ENCODE assay signal across 8 mouse cellular contexts in the genomic region with DNA sequence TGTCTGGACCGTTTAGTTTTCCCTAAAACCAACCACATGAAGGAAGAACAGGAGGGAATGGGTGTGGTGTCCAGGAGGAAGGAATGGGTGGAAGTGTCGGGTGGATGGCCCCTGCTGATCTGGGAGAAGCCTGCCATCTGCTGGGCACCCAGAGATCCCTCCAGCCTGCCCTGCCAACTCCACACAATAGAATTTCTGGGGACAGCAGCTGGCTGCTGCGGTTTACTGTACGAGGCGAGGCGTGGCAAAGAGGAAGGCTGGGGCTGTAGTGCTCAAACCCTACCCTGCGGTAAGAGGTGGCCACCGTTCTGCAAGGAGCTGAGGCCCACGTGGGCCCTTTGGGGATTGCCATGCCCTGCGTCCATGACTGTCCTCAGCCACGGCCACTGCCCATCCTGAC. TPM values are rescaled to one million over a fixed set of nuclear protein-coding genes. Genes with fewer than 3 reads are reported as not detected.
DNase-seq lines count a peak whose midpoint lies in the region; ATAC-seq and TF ChIP-seq lines count a peak whose summit lies in the region.

No protein-coding gene starts in this region.

- H3K9me3 ChIP-seq in limb, embryonic 10.5 days (replicated peaks), result no peaks in the 10 kb centered on the region
- H3K9me3 ChIP-seq in midbrain, embryonic 14.5 days (ENCODE audit: control insufficient read depth, low read length), result no peaks in the 10 kb centered on the region

- H3K4me3 ChIP-seq in testis, adult 2 months (ENCODE audit: control insufficient read depth, low read depth, low read length), result no peak overlapping the region
- H3K4me3 ChIP-seq in limb, embryonic 10.5 days, result no peak overlapping the region
- no peak overlapping the region for H3K4me3 ChIP-seq in midbrain, embryonic 14.5 days (replicated peaks; ENCODE audit: low read depth, low read length)

- H3K36me3 ChIP-seq in testis, adult 2 months (ENCODE audit: control insufficient read depth, insufficient read depth, low read length), result no peaks in the 10 kb centered on the region
- peaks cover 6% of the 10 kb centered on the region; the same call in 1 of the 2 replicates for H3K36me3 ChIP-seq in limb, embryonic 10.5 days
- H3K36me3 ChIP-seq in midbrain, embryonic 14.5 days (ENCODE audit: control insufficient read depth, insufficient read depth, low read length), result no peaks in the 10 kb centered on the region

- no peak for DNase-seq in testis, postnatal 14 days (ENCODE audit: low spot score)
- peak; percentile 79 to 86 for DNase-seq in cerebellum, postnatal 25 days
- peak; percentile 67 for DNase-seq in gastrocnemius, postnatal 10 days
- peak; percentile 77 for DNase-seq in induced T-regulatory cell, adult 2 months (ENCODE audit: low read depth)
- DNase-seq in limb, embryonic 10.5 days (ENCODE audit: low spot score), result peak; percentile 83
- DNase-seq in midbrain, embryonic 14.5 days, result peak; percentile 86
- DNase-seq in spleen, postnatal 10 days (ENCODE audit: low spot score in 2 of 2), result peak; percentile 26 to 70

- peak overlapping the region; percentile 50 for H3K9ac ChIP-seq in midbrain, embryonic 14.5 days (replicated peaks; ENCODE audit: low read length)

- TF ChIP-seq POLR2A in testis, adult 2 months (IDR thresholded peaks at IDR 0.05; ENCODE audit: control insufficient read depth, low read depth, low read length), result peak; percentile 22; the same call in 1 of the 2 replicates

- H3K27ac ChIP-seq in testis, adult 2 months (ENCODE audit: control insufficient read depth, insufficient read depth, low read depth, low read length), result no peak overlapping the region
- peak overlapping the region; percentile 50 for H3K27ac ChIP-seq in limb, embryonic 10.5 days
- H3K27ac ChIP-seq in midbrain, embryonic 14.5 days (replicated peaks; ENCODE audit: low read depth, low read length), result peak overlapping the region; percentile 63

- ATAC-seq in midbrain, embryonic 14.5 days (ENCODE audit: low FRiP score, low TSS enrichment), result peak; percentile 74

- 29% methylated on average over 11 of the region's 11 CpGs for WGBS in limb, embryonic 10.5 days
- 20% methylated on average over 11 of the region's 11 CpGs for WGBS in midbrain, embryonic 14.5 days

- peaks cover 11% of the 10 kb centered on the region for H3K4me1 ChIP-seq in testis, adult 2 months (ENCODE audit: control insufficient read depth, insufficient read depth, low read length)
- peaks cover 46% of the 10 kb centered on the region for H3K4me1 ChIP-seq in limb, embryonic 10.5 days
- peaks cover 22% of the 10 kb centered on the region for H3K4me1 ChIP-seq in midbrain, embryonic 14.5 days (ENCODE audit: control insufficient read depth, insufficient read depth, low read length)

- 0 out of 2 replicates have a peak overlapping the region, but pooled peaks have one; percentile 8 for H3K4me2 ChIP-seq in midbrain, embryonic 14.5 days (ENCODE audit: low read length)

- TF ChIP-seq CTCF in testis, adult 2 months (IDR thresholded peaks at IDR 0.05; ENCODE audit: control insufficient read depth, insufficient read depth, insufficient replicate concordance, low read depth, low read length), result peak; percentile 61; the same call in 1 of the 2 replicates

- H3K27me3 ChIP-seq in testis, adult 2 months (ENCODE audit: control insufficient read depth, insufficient read depth, low read length), result no peaks in the 10 kb centered on the region
- H3K27me3 ChIP-seq in limb, embryonic 10.5 days (ENCODE audit: low read depth, poor library complexity, severe bottlenecking), result no peaks in the 10 kb centered on the region; the same call in 1 of the 2 replicates
- H3K27me3 ChIP-seq in midbrain, embryonic 14.5 days (ENCODE audit: control insufficient read depth, insufficient read depth, low read length), result no peaks in the 10 kb centered on the region

RNA-seq across cellular contexts. Expression of a gene that starts 37.8 kb away (rescaled TPM):
- polyA plus RNA-seq in testis, adult 2 months (2012; rRNA removed), result 1.1 and 1.2 TPM in 2 replicates
- 10 to 100 TPM; 17.0 to 17.8 TPM for total RNA-seq in gastrocnemius, postnatal 10 days (2021)
- 19.6 and 20.2 TPM in 2 replicates for polyA plus RNA-seq in limb, embryonic 10.5 days (2016; fragmentation: Nextera tagmentation; extraction: Ambion mirVana)
- 36.1 and 41.1 TPM in 2 replicates for polyA plus RNA-seq in midbrain, embryonic 14.5 days (2014; fragmentation: Nextera tagmentation; extraction: Ambion mirVana)

RNA-seq across cellular contexts. Expression of a gene that starts 37.9 kb away (rescaled TPM):
- 73.2 and 78.5 TPM in 2 replicates for polyA plus RNA-seq in testis, adult 2 months (2012; rRNA removed)
- under 1 TPM in 1 of 2 experiments, not detected in 1; 0.31 TPM for total RNA-seq in gastrocnemius, postnatal 10 days (2021)
- 9.8 and 12.8 TPM in 2 replicates for polyA plus RNA-seq in limb, embryonic 10.5 days (2016; fragmentation: Nextera tagmentation; extraction: Ambion mirVana)
- 12.2 and 13.3 TPM in 2 replicates for polyA plus RNA-seq in midbrain, embryonic 14.5 days (2014; fragmentation: Nextera tagmentation; extraction: Ambion mirVana)
